Mouse (Mus musculus) C2C12 (cell line): ENCODE results near the gene Sema5b. TPM values are rescaled to one million over a fixed set of nuclear protein-coding genes. Genes with fewer than 3 reads are reported as not detected.

ENCODE experiments used
- H3K27me3 ChIP-seq: one replicate; pipeline ENCODE4 v1.6.1; 2011; ENCODE audit not compliant: control insufficient read depth, insufficient read depth, insufficient read length
- H3K36me3 ChIP-seq: one replicate; pipeline ENCODE4 v1.6.1; 2011; ENCODE audit not compliant: control insufficient read depth, insufficient read depth
- H3K4me3 ChIP-seq: one replicate; pipeline ENCODE4 v1.5.1; 2011; ENCODE audit warnings: mild to moderate bottlenecking, control low read depth; ENCODE audit not compliant: poor library complexity, insufficient read depth, severe bottlenecking
- H3K79me2 ChIP-seq: one replicate; pipeline ENCODE4 v1.6.1; 2011; ENCODE audit not compliant: control insufficient read depth, insufficient read depth
- H3K79me3 ChIP-seq: one replicate; pipeline ENCODE4 v1.6.1; 2011; ENCODE audit warnings: low read depth, control low read depth
- H3ac ChIP-seq: one replicate; pipeline ENCODE3; 2011; ENCODE audit warnings: low read depth; ENCODE audit not compliant: control insufficient read depth, insufficient read length
- CEBPB ChIP-seq: IDR thresholded peaks from one replicate; pipeline ENCODE4 v1.6.1; 2011; ENCODE audit warnings: low read depth, mild to moderate bottlenecking, control low read depth, moderate library complexity
- CTCF ChIP-seq: IDR thresholded peaks from one replicate; pipeline ENCODE4 v1.5.1; 2011; ENCODE audit not compliant: control insufficient read depth, insufficient read depth, insufficient read length
- FOSL1 ChIP-seq: IDR thresholded peaks from one replicate; pipeline ENCODE4 v1.8.0; 2011; ENCODE audit warnings: mild to moderate bottlenecking, low read length; ENCODE audit not compliant: poor library complexity, insufficient read depth, severe bottlenecking
- MAX ChIP-seq: IDR thresholded peaks from one replicate; pipeline ENCODE4 v1.6.1; 2011; ENCODE audit warnings: mild to moderate bottlenecking, control low read depth
- MYOD1 ChIP-seq: IDR thresholded peaks from one replicate; pipeline ENCODE4 v1.6.1; 2011; ENCODE audit warnings: low read depth; ENCODE audit not compliant: control insufficient read depth, insufficient read length
- MYOG ChIP-seq: IDR thresholded peaks from one replicate; pipeline ENCODE4 v1.6.1; 2011; ENCODE audit not compliant: control insufficient read depth, insufficient read length; ENCODE audit errors: extremely low read depth
- USF1 ChIP-seq: IDR thresholded peaks from one replicate; pipeline ENCODE4 v1.6.1; 2011; ENCODE audit warnings: low read depth, mild to moderate bottlenecking, control low read depth, moderate library complexity
- polyA plus RNA-seq: library from polyadenylated mRNA; unstranded; fragments of >200 nt; fragmentation: generic; extraction: Trizol; gene quantifications from one replicate; pipeline ENCODE4 v1.2.1, GENCODE M21; 2012; ENCODE audit warnings: missing spikeins

The Sema5b gene
- polyA plus RNA-seq, 1 experiment, result not detected

DNA sequence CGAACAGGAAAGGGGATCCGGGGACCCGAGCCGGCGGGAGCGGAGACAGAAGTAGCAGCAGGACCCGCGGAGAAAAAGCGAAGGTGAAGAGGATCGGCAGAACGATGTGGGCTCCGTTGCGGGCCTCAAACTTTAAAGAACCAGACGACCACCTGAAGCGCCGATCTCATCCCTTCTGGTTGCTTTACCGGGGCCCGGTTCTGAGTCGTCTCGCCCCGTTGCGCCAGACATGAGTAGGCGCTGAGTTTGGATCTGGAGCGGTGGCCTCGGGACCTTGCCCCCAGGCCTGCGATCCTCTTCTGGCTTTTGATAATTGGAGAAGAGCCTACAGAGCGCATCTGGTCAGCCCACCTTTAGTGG, 1.5 kb downstream of the Sema5b start:
- Histone ChIP-seq H3K79me3 (no peaks in the 10 kb centered on the region), H3ac (no peak overlapping the region), H3K79me2 (no peaks in the 10 kb centered on the region), H3K4me3 (no peak overlapping the region), H3K27me3 (peaks cover 60% of the 10 kb centered on the region), H3K36me3 (no peaks in the 10 kb centered on the region)
- no peak for TF ChIP-seq MYOD1
- TF ChIP-seq FOSL1, result no peak
- no peak for TF ChIP-seq MAX
- no peak for TF ChIP-seq CTCF
- TF ChIP-seq MYOG, result no peak
- no peak for TF ChIP-seq CEBPB

DNA sequence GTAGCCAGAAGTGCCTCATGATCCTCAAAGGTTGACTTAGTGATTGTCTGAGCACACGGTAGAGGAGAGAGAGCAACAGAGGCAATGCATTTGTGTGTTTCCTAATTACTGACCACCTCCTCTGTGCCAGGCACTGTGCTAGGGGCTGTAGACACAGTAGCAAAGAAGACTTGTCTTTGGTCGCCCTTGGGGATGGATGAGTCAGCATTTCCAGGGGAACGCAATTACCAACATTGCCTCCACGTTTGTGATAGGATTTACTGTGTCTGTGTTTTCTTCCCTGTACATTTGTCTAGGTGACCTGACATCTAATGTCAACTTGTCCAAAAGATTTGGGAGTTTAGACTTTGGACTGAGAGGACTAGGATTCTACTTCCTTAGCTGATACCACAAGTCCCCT, 4.8 kb downstream of the Sema5b start:
- H3K79me2 ChIP-seq, result no peaks in the 10 kb centered on the region
- no peaks in the 10 kb centered on the region for H3K36me3 ChIP-seq
- H3K27me3 ChIP-seq, result peaks cover 43% of the 10 kb centered on the region
- H3K79me3 ChIP-seq, result no peaks in the 10 kb centered on the region
- TF ChIP-seq FOSL1, result no peak
- TF ChIP-seq MYOD1, result no peak
- TF ChIP-seq MAX, result no peak
- no peak for TF ChIP-seq MYOG
- no peak for TF ChIP-seq CTCF
- no peak for TF ChIP-seq CEBPB
- no peak for TF ChIP-seq USF1
- no peak overlapping the region for H3K4me3 ChIP-seq
- no peak overlapping the region for H3ac ChIP-seq

DNA sequence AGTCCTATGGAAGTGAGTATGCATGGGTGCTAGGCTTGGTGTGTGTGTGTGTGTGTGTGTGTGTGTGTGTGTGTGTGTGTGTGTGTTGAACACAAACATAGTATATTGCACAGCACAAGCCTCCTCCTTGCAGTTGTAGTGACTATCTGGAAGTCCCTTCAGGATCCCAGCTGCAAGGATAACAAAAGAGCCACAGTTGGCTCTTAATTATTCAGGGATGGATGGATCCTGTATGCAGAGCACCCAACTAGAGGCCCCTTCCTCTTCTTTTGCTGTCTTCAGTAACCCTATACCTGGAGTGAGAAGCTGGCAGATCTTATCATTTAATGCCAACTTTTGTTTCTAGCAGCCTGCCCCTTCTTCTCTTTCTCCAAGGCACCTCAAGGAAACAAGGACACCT, 7.0 kb downstream of the Sema5b start:
- H3K27me3 ChIP-seq, result peaks cover 36% of the 10 kb centered on the region
- H3ac ChIP-seq, result no peak overlapping the region
- H3K79me2 ChIP-seq, result no peaks in the 10 kb centered on the region
- no peak overlapping the region for H3K4me3 ChIP-seq
- H3K36me3 ChIP-seq, result no peaks in the 10 kb centered on the region
- no peak for TF ChIP-seq USF1
- no peak for TF ChIP-seq CEBPB
- no peak for TF ChIP-seq MAX
- no peak for TF ChIP-seq MYOD1
- no peak for TF ChIP-seq FOSL1
- no peak for TF ChIP-seq MYOG
- no peak for TF ChIP-seq CTCF
- no peaks in the 10 kb centered on the region for H3K79me3 ChIP-seq

DNA sequence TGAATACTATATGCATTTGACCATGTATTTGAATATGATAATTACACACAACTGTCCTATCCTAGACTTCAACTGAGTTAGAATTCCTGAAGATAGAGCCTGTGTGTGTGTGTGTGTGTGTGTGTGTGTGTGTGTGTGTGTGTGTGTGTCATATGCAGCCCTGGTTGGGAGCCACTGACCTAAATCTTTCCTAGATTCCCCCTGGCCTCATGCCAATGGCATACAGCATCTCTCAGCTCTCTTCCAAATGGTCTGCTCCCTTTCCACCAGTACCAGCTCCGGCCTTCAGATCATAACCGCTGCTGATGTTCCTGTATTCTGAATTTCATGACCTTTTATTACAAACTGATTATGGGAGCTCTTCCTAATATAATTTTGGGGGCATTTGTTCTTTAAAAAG, 8.4 kb downstream of the Sema5b start:
- Histone ChIP-seq H3ac (no peak overlapping the region), H3K36me3 (no peaks in the 10 kb centered on the region), H3K79me2 (no peaks in the 10 kb centered on the region), H3K27me3 (peaks cover 36% of the 10 kb centered on the region), H3K79me3 (no peaks in the 10 kb centered on the region), H3K4me3 (no peak overlapping the region)
- no peak for TF ChIP-seq MAX
- no peak for TF ChIP-seq MYOG
- TF ChIP-seq USF1, result no peak
- TF ChIP-seq MYOD1, result no peak
- TF ChIP-seq FOSL1, result no peak
- no peak for TF ChIP-seq CTCF
- TF ChIP-seq CEBPB, result no peak

DNA sequence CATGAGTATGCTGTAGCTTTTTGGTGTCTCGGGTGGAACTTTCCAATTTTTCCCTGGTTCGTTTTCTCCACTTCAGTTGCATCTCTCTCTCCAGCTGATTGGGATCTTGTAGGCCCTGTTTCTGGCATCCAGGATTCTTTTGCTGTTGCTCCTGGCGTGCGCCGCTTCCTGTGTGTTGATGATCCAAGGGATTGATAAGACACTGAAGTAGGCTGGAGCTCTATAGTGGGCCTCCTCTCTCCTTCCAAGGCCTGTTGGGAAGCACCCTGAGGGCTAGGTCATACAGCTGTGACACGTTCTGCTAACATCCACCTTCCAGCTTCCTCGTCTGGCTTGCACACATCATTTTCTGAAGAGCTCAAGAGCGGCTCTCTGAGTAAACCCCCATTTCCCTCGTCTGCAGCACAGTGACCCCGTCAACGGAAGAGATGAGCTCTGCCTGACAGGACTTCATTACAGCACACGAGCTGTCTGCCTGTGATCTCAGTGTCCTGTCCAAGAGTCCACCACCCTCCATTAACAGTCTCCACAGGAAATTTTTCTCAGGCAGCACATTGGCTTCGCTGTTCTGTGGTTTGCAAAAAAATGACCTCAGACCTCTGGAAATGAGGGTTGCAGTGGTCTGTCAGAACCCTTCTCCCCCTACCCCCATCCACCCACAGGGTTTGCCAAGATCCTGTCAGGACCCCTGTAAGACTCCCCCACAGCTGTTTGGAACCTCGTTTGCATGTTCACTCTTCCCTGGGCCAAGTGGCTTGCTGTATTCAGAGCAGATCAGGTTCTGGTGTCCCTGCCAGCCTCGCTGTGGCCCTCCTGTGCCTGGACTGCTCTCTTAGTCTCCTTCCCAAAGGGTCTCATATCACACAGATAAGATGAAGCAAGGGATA, 14.9 kb downstream of the Sema5b start:
- no peak for TF ChIP-seq CTCF
- TF ChIP-seq FOSL1, result no peak
- TF ChIP-seq MYOG, result no peak
- TF ChIP-seq CEBPB, result no peak
- no peak for TF ChIP-seq USF1
- TF ChIP-seq MYOD1, result no peak
- no peak for TF ChIP-seq MAX
- H3K4me3 ChIP-seq, result no peak overlapping the region
- H3ac ChIP-seq, result no peak overlapping the region
- H3K27me3 ChIP-seq, result peaks cover 54% of the 10 kb centered on the region
- H3K79me2 ChIP-seq, result no peaks in the 10 kb centered on the region
- no peaks in the 10 kb centered on the region for H3K79me3 ChIP-seq
- no peaks in the 10 kb centered on the region for H3K36me3 ChIP-seq

DNA sequence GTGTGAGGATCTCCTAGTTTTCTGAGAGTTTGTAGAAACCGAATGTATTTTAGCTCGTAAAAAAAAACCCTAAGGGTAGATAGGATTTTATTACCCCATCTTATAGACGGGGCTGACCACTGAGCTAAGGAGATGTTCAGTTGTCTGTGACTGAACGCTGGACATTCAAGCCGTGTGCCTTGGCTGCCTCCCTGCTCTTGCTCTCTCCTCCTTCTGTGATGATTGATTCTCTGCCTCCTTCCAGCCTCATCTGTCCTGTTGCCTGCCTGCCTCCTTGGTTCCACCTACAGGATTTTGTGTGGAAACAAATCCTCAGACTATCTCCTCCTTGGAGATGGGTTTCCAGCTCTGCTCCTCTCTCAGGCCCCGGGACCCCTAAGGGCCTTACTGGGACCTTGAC, 16.1 kb downstream of the Sema5b start:
- H3K27me3 ChIP-seq, result peaks cover 50% of the 10 kb centered on the region
- TF ChIP-seq MAX (no peak), CEBPB (no peak), CTCF (no peak), MYOG (no peak), MYOD1 (no peak), FOSL1 (no peak), USF1 (no peak)
- H3ac ChIP-seq, result no peak overlapping the region

More for the DNA sequence above, 16.1 kb downstream of the Sema5b start:
- Histone ChIP-seq H3K79me3 (no peaks in the 10 kb centered on the region), H3K4me3 (no peak overlapping the region), H3K36me3 (no peaks in the 10 kb centered on the region), H3K79me2 (no peaks in the 10 kb centered on the region)
